35 mouse cellular contexts compared by ENCODE assay signal in genomic region chr3:84140947-84141346, GRCm38 (mm10). TPM values are rescaled to one million over a fixed set of nuclear protein-coding genes. Genes with fewer than 3 reads are reported as not detected.
DNase-seq lines count a peak whose midpoint lies in the region; ATAC-seq lines count a peak whose summit lies in the region.
"Had no signal": no experiment of that assay in that cellular context is flagged by ENCODE, and none has a peak within 500 bp of the region (broad histone marks: within the 10 kb centered on the region; RNA-seq: fewer than 3 reads in every experiment).

No protein-coding gene starts in this region.

- no peak overlapping the region for H3K4me2 ChIP-seq in hindbrain, embryonic 11.5 days (replicated peaks; ENCODE audit: low read depth, low read length)
- no peak overlapping the region for H3K4me2 ChIP-seq in embryonic facial prominence, embryonic 11.5 days (ENCODE audit: low read depth, low read length)
- H3K4me2 ChIP-seq in midbrain, embryonic 14.5 days (ENCODE audit: low read length): no peak overlapping the region
- H3K4me2 ChIP-seq: hindbrain, embryonic 12.5 days; liver, embryonic 11.5 days; lung, embryonic 15.5 days; midbrain, embryonic 12.5 days; neural tube, embryonic 15.5 days; stomach, embryonic 15.5 days had no signal

- no peaks in the 10 kb centered on the region for H3K36me3 ChIP-seq in hindbrain, embryonic 11.5 days (ENCODE audit: control insufficient read depth, insufficient read depth, low read length)
- H3K36me3 ChIP-seq in hindbrain, embryonic 10.5 days: no peaks in the 10 kb centered on the region
- no peaks in the 10 kb centered on the region for H3K36me3 ChIP-seq in embryonic facial prominence, embryonic 11.5 days (replicated peaks; ENCODE audit: control insufficient read depth, insufficient read depth, low read depth, low read length)
- no peaks in the 10 kb centered on the region for H3K36me3 ChIP-seq in limb, embryonic 10.5 days
- no peaks in the 10 kb centered on the region for H3K36me3 ChIP-seq in midbrain, embryonic 14.5 days (ENCODE audit: control insufficient read depth, insufficient read depth, low read length)
- H3K36me3 ChIP-seq: hindbrain, embryonic 12.5 days; lung, embryonic 15.5 days; midbrain, embryonic 12.5 days; neural tube, embryonic 15.5 days; stomach, embryonic 15.5 days had no signal

- peak; percentile 11 for DNase-seq in hindbrain, embryonic 11.5 days (ENCODE audit: low spot score)
- no peak for DNase-seq in hindbrain, embryonic 10.5 days (ENCODE audit: low spot score)
- DNase-seq in embryonic facial prominence, embryonic 11.5 days (ENCODE audit: low spot score): peak; percentile 80
- DNase-seq in limb, embryonic 10.5 days (ENCODE audit: low spot score): peak; percentile 54
- DNase-seq in yolk sac, embryonic 10.5 days (ENCODE audit: low spot score): peak; percentile 15
- DNase-seq in testis, postnatal 10 days (ENCODE audit: low spot score): no peak
- no peak for DNase-seq in heart, postnatal 14 days
- DNase-seq in midbrain, embryonic 14.5 days: no peak
- DNase-seq: adrenal gland, postnatal 14 days; cerebellum, adult 11-12 months; cerebellum, adult 9-11 months; forebrain, postnatal 0 days; gastrocnemius, postnatal 10 days; kidney, adult 9 months; kidney, postnatal 10 days; layer of hippocampus, postnatal 36 days; left cerebral cortex, postnatal 4 days; lung, postnatal 36 days; right cerebral cortex, postnatal 25 days; thymus, adult 18-20 months; thymus, postnatal 36 days had no signal

- H3K4me3 ChIP-seq in hindbrain, embryonic 11.5 days (ENCODE audit: low read depth, low read length): no peak overlapping the region
- no peak overlapping the region for H3K4me3 ChIP-seq in hindbrain, embryonic 10.5 days
- no peak overlapping the region for H3K4me3 ChIP-seq in embryonic facial prominence, embryonic 11.5 days (ENCODE audit: low read depth, low read length)
- H3K4me3 ChIP-seq in limb, embryonic 10.5 days: no peak overlapping the region
- H3K4me3 ChIP-seq in midbrain, embryonic 14.5 days (replicated peaks; ENCODE audit: low read depth, low read length): no peak overlapping the region
- H3K4me3 ChIP-seq: hindbrain, embryonic 12.5 days; lung, embryonic 15.5 days; midbrain, embryonic 12.5 days; neural tube, embryonic 15.5 days; stomach, embryonic 15.5 days had no signal

- H3K9me3 ChIP-seq in hindbrain, embryonic 11.5 days (ENCODE audit: control insufficient read depth, low read length): no peaks in the 10 kb centered on the region
- H3K9me3 ChIP-seq in hindbrain, embryonic 10.5 days: no peaks in the 10 kb centered on the region
- no peaks in the 10 kb centered on the region for H3K9me3 ChIP-seq in embryonic facial prominence, embryonic 11.5 days (replicated peaks; ENCODE audit: control insufficient read depth, low read length)
- H3K9me3 ChIP-seq in limb, embryonic 10.5 days (replicated peaks): no peaks in the 10 kb centered on the region
- H3K9me3 ChIP-seq in midbrain, embryonic 14.5 days (ENCODE audit: control insufficient read depth, low read length): no peaks in the 10 kb centered on the region
- H3K9me3 ChIP-seq: hindbrain, embryonic 12.5 days; lung, embryonic 15.5 days; midbrain, embryonic 12.5 days; neural tube, embryonic 15.5 days; stomach, embryonic 15.5 days had no signal

- 67% methylated on average over 7 of the region's 7 CpGs for WGBS in hindbrain, embryonic 11.5 days
- WGBS in hindbrain, embryonic 10.5 days: 75% methylated on average over 7 of the region's 7 CpGs
- WGBS in embryonic facial prominence, embryonic 11.5 days: 30% methylated on average over 7 of the region's 7 CpGs
- WGBS in limb, embryonic 10.5 days: 23% methylated on average over 7 of the region's 7 CpGs
- 90% methylated on average over 7 of the region's 7 CpGs for WGBS in midbrain, embryonic 14.5 days

- no peak for ATAC-seq in hindbrain, embryonic 11.5 days (ENCODE audit: low FRiP score)
- ATAC-seq in embryonic facial prominence, embryonic 11.5 days (replicated peaks; ENCODE audit: insufficient number of reproducible peaks, low FRiP score, low TSS enrichment, low read depth): peak; percentile 56; the same call in 1 of the 2 replicates
- ATAC-seq in midbrain, embryonic 14.5 days (ENCODE audit: low FRiP score, low TSS enrichment): no peak
- ATAC-seq: forebrain, postnatal 0 days; hindbrain, postnatal 0 days; intestine, embryonic 16.5 days had no signal

- no peak overlapping the region for H3K9ac ChIP-seq in hindbrain, embryonic 11.5 days (ENCODE audit: low read depth, low read length)
- H3K9ac ChIP-seq in embryonic facial prominence, embryonic 11.5 days (replicated peaks; ENCODE audit: low read length): no peak overlapping the region
- no peak overlapping the region for H3K9ac ChIP-seq in midbrain, embryonic 14.5 days (replicated peaks; ENCODE audit: low read length)
- H3K9ac ChIP-seq: forebrain, postnatal 0 days; hindbrain, embryonic 12.5 days; lung, embryonic 15.5 days; midbrain, embryonic 12.5 days; neural tube, embryonic 15.5 days; stomach, embryonic 15.5 days had no signal

- no peak overlapping the region for H3K27ac ChIP-seq in hindbrain, embryonic 11.5 days (ENCODE audit: low read depth, low read length)
- H3K27ac ChIP-seq in hindbrain, embryonic 10.5 days: no peak overlapping the region
- peak overlapping the region; percentile 60; the same call in 1 of the 2 replicates for H3K27ac ChIP-seq in embryonic facial prominence, embryonic 11.5 days (replicated peaks; ENCODE audit: low read depth, low read length)
- H3K27ac ChIP-seq in limb, embryonic 10.5 days: peak overlapping the region; percentile 85
- H3K27ac ChIP-seq in midbrain, embryonic 14.5 days (replicated peaks; ENCODE audit: low read depth, low read length): no peak overlapping the region
- H3K27ac ChIP-seq: hindbrain, embryonic 12.5 days; hindbrain, postnatal 0 days; lung, embryonic 15.5 days; midbrain, embryonic 12.5 days; neural tube, embryonic 15.5 days; stomach, embryonic 15.5 days had no signal

- H3K27me3 ChIP-seq in hindbrain, embryonic 11.5 days (ENCODE audit: control insufficient read depth, insufficient read depth, low read length): no peaks in the 10 kb centered on the region
- no peaks in the 10 kb centered on the region for H3K27me3 ChIP-seq in hindbrain, embryonic 10.5 days (ENCODE audit: insufficient read depth, poor library complexity, severe bottlenecking)
- no peaks in the 10 kb centered on the region for H3K27me3 ChIP-seq in embryonic facial prominence, embryonic 11.5 days (ENCODE audit: control insufficient read depth, insufficient read depth, low read length)
- H3K27me3 ChIP-seq in limb, embryonic 10.5 days (ENCODE audit: low read depth, poor library complexity, severe bottlenecking): no peaks in the 10 kb centered on the region
- no peaks in the 10 kb centered on the region for H3K27me3 ChIP-seq in midbrain, embryonic 14.5 days (ENCODE audit: control insufficient read depth, insufficient read depth, low read length)
- H3K27me3 ChIP-seq: hindbrain, embryonic 12.5 days; lung, embryonic 15.5 days; midbrain, embryonic 12.5 days; neural tube, embryonic 15.5 days; stomach, embryonic 15.5 days had no signal

- intact Hi-C loops in heart, postnatal 14 days (cut with DNase I): no loop called here

- no peaks in the 10 kb centered on the region for H3K4me1 ChIP-seq in hindbrain, embryonic 11.5 days (replicated peaks; ENCODE audit: control insufficient read depth, insufficient read depth, low read length)
- H3K4me1 ChIP-seq in hindbrain, embryonic 10.5 days (replicated peaks): peaks cover 1% of the 10 kb centered on the region; the same call in 1 of the 2 replicates
- no peaks in the 10 kb centered on the region; the same call in 1 of the 2 replicates for H3K4me1 ChIP-seq in embryonic facial prominence, embryonic 11.5 days (ENCODE audit: control insufficient read depth, insufficient read depth, low read length)
- H3K4me1 ChIP-seq in limb, embryonic 10.5 days: peaks cover 45% of the 10 kb centered on the region
- H3K4me1 ChIP-seq in midbrain, embryonic 14.5 days (ENCODE audit: control insufficient read depth, insufficient read depth, low read length): no peaks in the 10 kb centered on the region
- H3K4me1 ChIP-seq: hindbrain, embryonic 12.5 days; lung, embryonic 15.5 days; midbrain, embryonic 12.5 days; neural tube, embryonic 15.5 days; stomach, embryonic 15.5 days had no signal

RNA-seq across cellular contexts. Expression of gene Mnd1, which starts 14.6 kb away (rescaled TPM):
- 10.4 and 10.9 TPM in 2 replicates for polyA plus RNA-seq in hindbrain, embryonic 11.5 days (2014; fragmentation: Nextera tagmentation; extraction: Ambion mirVana)
- 10.0 and 14.2 TPM in 2 replicates for polyA plus RNA-seq in hindbrain, embryonic 10.5 days (2016; fragmentation: Nextera tagmentation; extraction: Ambion mirVana)
- 16.5 and 18.5 TPM in 2 replicates for polyA plus RNA-seq in embryonic facial prominence, embryonic 11.5 days (2014; fragmentation: Nextera tagmentation; extraction: Ambion mirVana)
- 17.4 and 21.0 TPM in 2 replicates for polyA plus RNA-seq in limb, embryonic 10.5 days (2016; fragmentation: Nextera tagmentation; extraction: Ambion mirVana)
- 1 to 10 TPM; 4.0 to 6.5 TPM for total RNA-seq in heart, postnatal 14 days (2021)
- polyA plus RNA-seq in midbrain, embryonic 14.5 days (2014; fragmentation: Nextera tagmentation; extraction: Ambion mirVana): 1.2 and 1.7 TPM in 2 replicates

RNA-seq across cellular contexts. Expression of gene Gm6525, which starts 33.0 kb away (rescaled TPM):
- polyA plus RNA-seq in hindbrain, embryonic 11.5 days (2014; fragmentation: Nextera tagmentation; extraction: Ambion mirVana): 0.99 and 1.6 TPM in 2 replicates
- 1.5 and 1.9 TPM in 2 replicates for polyA plus RNA-seq in hindbrain, embryonic 10.5 days (2016; fragmentation: Nextera tagmentation; extraction: Ambion mirVana)
- polyA plus RNA-seq in embryonic facial prominence, embryonic 11.5 days (2014; fragmentation: Nextera tagmentation; extraction: Ambion mirVana): 0.21 and 0.42 TPM in 2 replicates
- polyA plus RNA-seq in limb, embryonic 10.5 days (2016; fragmentation: Nextera tagmentation; extraction: Ambion mirVana): 0.58 and 0.60 TPM in 2 replicates
- not detected for total RNA-seq in heart, postnatal 14 days (2021)
- polyA plus RNA-seq in midbrain, embryonic 14.5 days (2014; fragmentation: Nextera tagmentation; extraction: Ambion mirVana): 3.1 and 3.2 TPM in 2 replicates
- total RNA-seq: common myeloid progenitor, adult 5-6 weeks; heart, adult 8-10 months; hindbrain, postnatal 0 days; layer of hippocampus, postnatal 36 days; left cerebral cortex, postnatal 4 days; megakaryocyte, adult 5-6 weeks; monocyte, adult 5-6 weeks had no signal
- polyA plus RNA-seq: gonadal fat pad, adult 2 months; large intestine, adult 2 months had no signal

Comparison
In these comparisons a context has a peak if more than half of its experiments do, and no peak if none do; other contexts are left out.
1. DNase-seq: peak in hindbrain, embryonic 11.5 days (single experiment), embryonic facial prominence, embryonic 11.5 days (single experiment), limb, embryonic 10.5 days (single experiment) and yolk sac, embryonic 10.5 days (single experiment); none in hindbrain, embryonic 10.5 days (single experiment), testis, postnatal 10 days (single experiment), heart, postnatal 14 days (0 of 2) and midbrain, embryonic 14.5 days (single experiment).
2. H3K27ac ChIP-seq: peak in embryonic facial prominence, embryonic 11.5 days (single experiment) and limb, embryonic 10.5 days (single experiment); none in hindbrain, embryonic 11.5 days (single experiment), hindbrain, embryonic 10.5 days (single experiment) and midbrain, embryonic 14.5 days (single experiment).